Mouse (Mus musculus) stomach, embryonic 14.5 days (tissue): Measurements from ENCODE around the gene Camkv. TPM values are rescaled to one million over a fixed set of nuclear protein-coding genes. Genes with fewer than 3 reads are reported as not detected.

Experiments
- ATAC-seq: fragments of 200-750 bp; cut with Nextera tagmentation; 2 replicates; pipeline ENCODE4 v1.8.0; 2017; ENCODE audit warnings: low read depth, moderate TSS enrichment; ENCODE audit not compliant: insufficient number of reproducible peaks, insufficient read depth, low FRiP score
- H3K27ac ChIP-seq: fragments of 300-500 bp; sonication (generic); 2 replicates; pipeline ENCODE4 v1.5.1; 2014; ENCODE audit warnings: mild to moderate bottlenecking, low read length, moderate library complexity, mixed read lengths
- H3K27me3 ChIP-seq: fragments of 300-500 bp; sonication (generic); 2 replicates; pipeline ENCODE4 v1.6.1; 2014; ENCODE audit warnings: low read length, control low read depth, mixed read lengths; ENCODE audit not compliant: control insufficient read depth, insufficient read depth
- H3K36me3 ChIP-seq: fragments of 300-500 bp; sonication (generic); 2 replicates; pipeline ENCODE4 v1.6.1; 2014; ENCODE audit warnings: mild to moderate bottlenecking, control low read depth, low read length, moderate library complexity, mixed read lengths; ENCODE audit not compliant: control insufficient read depth, insufficient read depth
- H3K4me1 ChIP-seq: fragments of 300-500 bp; sonication (generic); 2 replicates; pipeline ENCODE4 v1.6.1; 2014; ENCODE audit warnings: low read length, control low read depth, mixed read lengths; ENCODE audit not compliant: control insufficient read depth, insufficient read depth
- H3K4me2 ChIP-seq: fragments of 300-500 bp; sonication (generic); replicated peaks from 2 replicates; pipeline ENCODE4 v1.6.1; 2014; ENCODE audit warnings: low read depth, low read length, control low read depth
- H3K4me3 ChIP-seq: fragments of 300-500 bp; sonication (generic); 2 replicates; pipeline ENCODE4 v1.5.1; 2014; ENCODE audit warnings: low read depth, low read length, control low read depth
- H3K9ac ChIP-seq: fragments of 300-500 bp; sonication (generic); replicated peaks from 2 replicates; pipeline ENCODE4 v1.6.1; 2014; ENCODE audit warnings: low read depth, mild to moderate bottlenecking, control low read depth, low read length, moderate library complexity, mixed read lengths
- H3K9me3 ChIP-seq: fragments of 300-500 bp; sonication (generic); 2 replicates; pipeline ENCODE4 v1.6.1; 2016; ENCODE audit warnings: low read depth, low read length, control low read depth; ENCODE audit not compliant: control insufficient read depth
- WGBS: fragments of 180-500 bp; shearing (Covaris S2); extraction: QIAGEN DNeasy Blood & Tissue Kit; methylation state at CpG from one replicate; pipeline ENCODE4 v1.1.7; 2014; 5-methylcytosine and 5-hydroxymethylcytosine counted together
- polyA plus RNA-seq: library from polyadenylated mRNA; unstranded; fragments of >200 nt; fragmentation: Nextera tagmentation; extraction: Ambion mirVana; gene quantifications from 2 replicates; pipeline ENCODE4 v1.2.1, GENCODE M21; 2014

Gene Camkv
- polyA plus RNA-seq: 1.6 and 1.9 TPM in 2 replicates

GRCm38 (mm10) chr9:107935374-107935773 is at the start of gene Camkv:
Gene Camkv (plus strand): TSS chr9:107935674.
- Histone ChIP-seq H3K4me1 (peaks cover 12% of the 10 kb centered on the region; the same call in 1 of the 2 replicates), H3K4me2 (peak within 1 kb of the TSS; percentile 93), H3K9ac (peak within 1 kb of the TSS; percentile 45), H3K27ac (no peak within 1 kb of the TSS), H3K4me3 (peak within 1 kb of the TSS; percentile 52), H3K27me3 (0 out of 2 replicates have a peak, but pooled peaks cover 3% of the 10 kb centered on the region), H3K9me3 (no peaks in the 10 kb centered on the region), H3K36me3 (no peaks in the 10 kb centered on the region)
- ATAC-seq: no peak
- WGBS: 8% methylated on average over 3 of the region's 3 CpGs

GRCm38 (mm10) chr9:107887804-107888266 is 47.6 kb upstream of the Camkv start, which contains the start of gene Mon1a:
Gene Mon1a (plus strand): TSS chr9:107888151.
- Histone ChIP-seq H3K9ac (peak within 1 kb of the TSS; percentile 57), H3K4me3 (peak within 1 kb of the TSS; percentile 76), H3K36me3 (no peaks in the 10 kb centered on the region), H3K4me2 (peak within 1 kb of the TSS; percentile 74), H3K9me3 (no peaks in the 10 kb centered on the region), H3K27ac (peak within 1 kb of the TSS; percentile 56; the same call in 1 of the 2 replicates), H3K4me1 (no peaks in the 10 kb centered on the region), H3K27me3 (no peaks in the 10 kb centered on the region)
- ATAC-seq: peak; percentile 94
- under 1% methylated on average over 28 of the region's 28 CpGs for WGBS

GRCm38 (mm10) chr9:107888267-107888850 is 47.1 kb upstream of the Camkv start:
- Histone ChIP-seq H3K9ac (peak overlapping the region; percentile 57), H3K27ac (peak overlapping the region; percentile 56; the same call in 1 of the 2 replicates), H3K36me3 (no peaks in the 10 kb centered on the region), H3K4me1 (no peaks in the 10 kb centered on the region), H3K4me2 (peak overlapping the region; percentile 74), H3K9me3 (no peaks in the 10 kb centered on the region), H3K4me3 (peak overlapping the region; percentile 76), H3K27me3 (no peaks in the 10 kb centered on the region)
- ATAC-seq: peak; percentile 71
- WGBS: 1% methylated on average over 18 of the region's 18 CpGs

GRCm38 (mm10) chr9:107890260-107890659 is 45.2 kb upstream of the Camkv start:
- Histone ChIP-seq H3K4me2 (no peak overlapping the region), H3K36me3 (no peaks in the 10 kb centered on the region), H3K4me3 (no peak overlapping the region), H3K9me3 (no peaks in the 10 kb centered on the region), H3K27ac (peak overlapping the region; percentile 63; the same call in 1 of the 2 replicates), H3K9ac (no peak overlapping the region), H3K4me1 (no peaks in the 10 kb centered on the region), H3K27me3 (no peaks in the 10 kb centered on the region)
- ATAC-seq: no peak
- 69% methylated on average over 6 of the region's 6 CpGs for WGBS

GRCm38 (mm10) chr9:107891023-107891422 is 44.5 kb upstream of the Camkv start:
- Histone ChIP-seq H3K4me2 (no peak overlapping the region), H3K36me3 (no peaks in the 10 kb centered on the region), H3K4me3 (no peak overlapping the region), H3K27me3 (no peaks in the 10 kb centered on the region), H3K9ac (no peak overlapping the region), H3K9me3 (no peaks in the 10 kb centered on the region), H3K4me1 (no peaks in the 10 kb centered on the region), H3K27ac (no peak overlapping the region)
- WGBS: 97% methylated on average over 1 of the region's 1 CpGs
- no peak for ATAC-seq

- peaks cover 5% of the 10 kb centered on the region; the same call in 1 of the 2 replicates for H3K4me1 ChIP-seq
- no peak for ATAC-seq
These were observed 36.9 kb upstream of the Camkv start for GRCm38 (mm10) chr9:107898563-107898962.

GRCm38 (mm10) chr9:107899855-107900254 is 35.6 kb upstream of the Camkv start:
- no peak for ATAC-seq
- 73% methylated on average over 12 of the region's 12 CpGs for WGBS
- no peak overlapping the region for H3K27ac ChIP-seq
- H3K4me1 ChIP-seq: peaks cover 5% of the 10 kb centered on the region; the same call in 1 of the 2 replicates
- no peak overlapping the region for H3K9ac ChIP-seq
- no peaks in the 10 kb centered on the region for H3K9me3 ChIP-seq
- no peak overlapping the region for H3K4me3 ChIP-seq
- H3K27me3 ChIP-seq: 0 out of 2 replicates have a peak, but pooled peaks cover 5% of the 10 kb centered on the region
- no peak overlapping the region for H3K4me2 ChIP-seq
- H3K36me3 ChIP-seq: peaks cover 3% of the 10 kb centered on the region; the same call in 1 of the 2 replicates

More at GRCm38 (mm10) chr9:107898563-107898962, 36.9 kb upstream of the Camkv start:
- 87% methylated on average over 10 of the region's 10 CpGs for WGBS
- no peak overlapping the region for H3K4me3 ChIP-seq
- H3K9me3 ChIP-seq: no peaks in the 10 kb centered on the region
- no peak overlapping the region for H3K27ac ChIP-seq
- no peak overlapping the region for H3K9ac ChIP-seq
- no peak overlapping the region for H3K4me2 ChIP-seq
- peaks cover 3% of the 10 kb centered on the region; the same call in 1 of the 2 replicates for H3K36me3 ChIP-seq
- H3K27me3 ChIP-seq: 0 out of 2 replicates have a peak, but pooled peaks cover 5% of the 10 kb centered on the region

GRCm38 (mm10) chr9:107900840-107901626 is 34.4 kb upstream of the Camkv start:
- peaks cover 3% of the 10 kb centered on the region; the same call in 1 of the 2 replicates for H3K36me3 ChIP-seq
- H3K4me3 ChIP-seq: peak overlapping the region; percentile 20
- no peaks in the 10 kb centered on the region for H3K9me3 ChIP-seq
- WGBS: 10% methylated on average over 44 of the region's 44 CpGs
- H3K4me1 ChIP-seq: peaks cover 13% of the 10 kb centered on the region; the same call in 1 of the 2 replicates
- no peak overlapping the region for H3K27ac ChIP-seq
- H3K4me2 ChIP-seq: peak overlapping the region; percentile 38
- 0 out of 2 replicates have a peak, but pooled peaks cover 5% of the 10 kb centered on the region for H3K27me3 ChIP-seq
- H3K9ac ChIP-seq: 0 out of 2 replicates have a peak overlapping the region, but pooled peaks have one; percentile 18
- peak; percentile 50; the same call in 1 of the 2 replicates for ATAC-seq
